Mouse (Mus musculus) forebrain, embryonic 15.5 days (tissue): ENCODE data around the gene Odf3b. TPM values are rescaled to one million over a fixed set of nuclear protein-coding genes. Genes with fewer than 3 reads are reported as not detected.

Experiments
- ATAC-seq: fragments of 200-750 bp; cut with Nextera tagmentation; replicated peaks from 2 replicates; pipeline ENCODE4 v1.8.0; 2017; ENCODE audit warnings: mild to moderate bottlenecking, moderate TSS enrichment, moderate library complexity
- H3K27ac ChIP-seq: fragments of 300-500 bp; sonication (generic); replicated peaks from 2 replicates; pipeline ENCODE4 v1.5.1; 2015; ENCODE audit warnings: mild to moderate bottlenecking, inconsistent platforms
- H3K27me3 ChIP-seq: fragments of 300-500 bp; sonication (generic); 2 replicates; pipeline ENCODE4 v1.6.1; 2015; ENCODE audit warnings: inconsistent platforms
- H3K36me3 ChIP-seq: fragments of 300-500 bp; sonication (generic); 2 replicates; pipeline ENCODE4 v1.6.1; 2015; ENCODE audit warnings: mild to moderate bottlenecking, inconsistent platforms
- H3K4me1 ChIP-seq: fragments of 300-500 bp; sonication (generic); 2 replicates; pipeline ENCODE4 v1.6.1; 2015; ENCODE audit warnings: inconsistent platforms
- H3K4me2 ChIP-seq: fragments of 300-500 bp; sonication (generic); replicated peaks from 2 replicates; pipeline ENCODE4 v1.6.1; 2015; ENCODE audit warnings: mild to moderate bottlenecking, inconsistent platforms
- H3K4me3 ChIP-seq: fragments of 300-500 bp; sonication (generic); 2 replicates; pipeline ENCODE4 v1.5.1; 2015; ENCODE audit warnings: mild to moderate bottlenecking, inconsistent platforms
- H3K9ac ChIP-seq: fragments of 300-500 bp; sonication (generic); replicated peaks from 2 replicates; pipeline ENCODE4 v1.6.1; 2015; ENCODE audit warnings: mild to moderate bottlenecking, inconsistent platforms
- H3K9me3 ChIP-seq: fragments of 300-500 bp; sonication (generic); 2 replicates; pipeline ENCODE4 v1.6.1; 2016; ENCODE audit warnings: inconsistent platforms
- WGBS: fragments of 180-500 bp; shearing (Covaris S2); methylation state at CpG from one replicate; pipeline ENCODE4 v1.1.7; 2015; ENCODE audit warnings: mixed read lengths; 5-methylcytosine and 5-hydroxymethylcytosine counted together
- polyA plus RNA-seq: library from polyadenylated mRNA; unstranded; fragments of >200 nt; fragmentation: Nextera tagmentation; extraction: Ambion mirVana; gene quantifications from 2 replicates; pipeline ENCODE4 v1.2.1, GENCODE M21; 2015

Gene Odf3b
- polyA plus RNA-seq, 1 experiment from 2014 or later: 4.0 TPM

DNA sequence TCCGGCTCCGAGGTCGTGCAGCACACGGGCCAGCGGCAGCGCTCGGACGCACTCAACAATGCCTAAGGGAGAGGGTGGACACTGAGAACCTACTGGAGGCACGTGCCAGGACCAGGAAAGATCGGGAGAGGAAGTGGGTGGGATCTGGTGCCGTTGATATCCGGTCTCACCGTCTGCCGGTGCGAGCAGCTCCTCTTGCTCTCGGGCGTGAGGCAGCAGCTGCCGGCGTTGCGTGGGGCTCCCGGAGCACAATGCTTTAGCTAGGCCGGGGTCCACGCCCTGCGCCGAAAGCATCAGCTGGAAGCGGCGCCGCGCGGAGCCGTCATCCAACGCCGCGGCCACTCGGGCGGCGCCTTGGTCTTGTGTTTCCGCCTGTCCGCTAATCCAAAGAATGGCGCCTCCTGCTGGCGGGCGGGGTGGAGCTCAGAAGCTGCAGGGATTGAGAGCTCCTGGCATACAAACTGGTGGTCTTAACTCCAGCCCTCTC is 5.3 kb downstream of the Odf3b start, which contains the start of gene Sco2:
Gene Sco2 (minus strand): TSS at position 85 of the 487 bp plus-strand sequence.
- under 1% methylated on average over 42 of the region's 42 CpGs for WGBS

DNA sequence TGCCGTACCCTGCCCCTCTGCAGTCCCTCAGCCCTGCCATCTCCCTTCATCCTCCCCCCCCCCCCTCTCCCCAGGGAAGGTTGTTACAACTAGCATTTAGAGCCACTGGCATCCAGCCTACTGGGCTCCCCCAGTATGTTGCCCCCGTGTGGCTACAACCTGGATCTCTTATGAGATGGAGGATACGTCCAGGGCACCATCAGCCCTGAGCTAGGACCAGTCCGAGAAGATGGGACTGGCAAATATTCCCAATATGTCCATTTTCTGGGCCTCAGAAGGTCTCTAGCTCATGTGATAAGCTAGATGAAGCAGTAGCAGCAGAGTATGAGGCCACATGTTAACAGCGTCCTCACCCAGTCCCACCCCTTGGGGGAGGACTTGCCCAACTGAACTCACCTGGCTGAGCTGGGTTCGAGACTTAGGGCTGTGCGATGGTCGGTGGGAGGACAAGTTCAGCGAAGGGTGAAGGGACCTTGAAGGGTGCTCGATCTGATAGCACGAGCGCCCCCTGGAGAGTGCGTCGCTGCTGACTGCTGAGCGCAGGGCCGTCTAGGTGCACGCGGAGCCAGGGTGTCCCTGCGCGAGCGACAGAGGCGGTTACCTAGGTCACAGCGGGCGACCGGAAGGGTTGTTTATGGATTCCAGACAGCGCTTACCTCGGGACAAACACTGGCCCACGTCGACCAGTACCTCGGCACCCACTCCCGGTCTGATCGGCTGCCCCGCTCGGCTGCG is 5.9 kb downstream of the Odf3b start:
- Histone ChIP-seq H3K27me3 (peaks cover 25% of the 10 kb centered on the region), H3K9ac (peak overlapping the region; percentile 76), H3K9me3 (no peaks in the 10 kb centered on the region), H3K4me1 (peaks cover 16% of the 10 kb centered on the region), H3K4me2 (peak overlapping the region; percentile 65), H3K36me3 (peaks cover 44% of the 10 kb centered on the region), H3K4me3 (peak overlapping the region; percentile 59), H3K27ac (peak overlapping the region; percentile 93)
- WGBS: 2% methylated on average over 35 of the region's 35 CpGs
- peak; percentile 88 for ATAC-seq

More for the DNA sequence above, 5.3 kb downstream of the Odf3b start, which contains the start of gene Sco2:
- Histone ChIP-seq H3K9ac (peak within 1 kb of the TSS; percentile 76), H3K4me2 (peak within 1 kb of the TSS; percentile 65), H3K4me3 (peak within 1 kb of the TSS; percentile 59), H3K27me3 (peaks cover 31% of the 10 kb centered on the region), H3K36me3 (peaks cover 38% of the 10 kb centered on the region), H3K27ac (peak within 1 kb of the TSS; percentile 93), H3K4me1 (peaks cover 22% of the 10 kb centered on the region), H3K9me3 (no peaks in the 10 kb centered on the region)
- ATAC-seq: peak; percentile 86

DNA sequence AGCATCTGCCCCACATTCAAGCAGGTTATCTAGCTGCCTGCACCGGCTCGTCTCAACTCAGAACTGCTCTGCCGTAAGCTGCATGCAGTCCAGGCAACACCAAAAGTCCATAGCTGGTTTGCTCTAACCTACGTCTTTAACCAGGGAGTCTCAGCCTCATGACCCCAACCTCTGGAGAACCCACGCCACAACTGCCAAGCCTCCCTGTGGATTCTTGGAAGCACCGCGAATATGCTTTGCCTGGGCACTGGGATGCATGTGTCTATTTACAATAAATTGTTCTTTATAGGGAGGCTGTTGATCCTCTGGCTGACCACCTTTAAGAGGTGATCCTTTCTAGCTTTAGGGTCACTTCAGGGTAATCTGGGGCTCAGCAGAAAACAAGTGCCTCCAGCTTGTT is 6.5 kb downstream of the Odf3b start:
- Histone ChIP-seq H3K36me3 (peaks cover 51% of the 10 kb centered on the region), H3K27ac (no peak overlapping the region; the same call in 1 of the 2 replicates), H3K4me3 (peak overlapping the region; percentile 59), H3K27me3 (peaks cover 18% of the 10 kb centered on the region), H3K9me3 (no peaks in the 10 kb centered on the region), H3K4me1 (peaks cover 14% of the 10 kb centered on the region), H3K4me2 (peak overlapping the region; percentile 65), H3K9ac (no peak overlapping the region)
- no peak for ATAC-seq
- WGBS: 89% methylated on average over 7 of the region's 7 CpGs

DNA sequence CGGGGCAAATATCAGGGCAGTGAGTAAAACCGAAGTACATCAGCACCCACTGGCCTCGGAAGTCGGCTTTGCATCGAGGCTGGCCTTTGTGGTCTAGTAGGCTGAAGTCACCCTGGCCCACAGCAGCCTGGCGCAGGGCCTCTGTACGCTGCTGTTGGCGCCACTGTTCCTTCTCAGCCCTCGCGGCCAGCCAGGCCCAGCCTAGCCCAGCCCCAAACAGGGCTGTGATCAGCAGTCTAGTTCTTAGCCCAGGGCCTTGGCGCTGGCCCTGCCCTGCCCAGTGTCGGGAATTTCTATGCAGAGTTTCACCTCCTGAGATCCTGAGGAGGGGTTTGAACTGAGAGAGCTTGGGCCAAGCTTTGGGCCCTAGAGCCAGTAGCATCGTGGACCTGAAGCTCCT is 7.0 kb downstream of the Odf3b start:
- H3K4me2 ChIP-seq: no peak overlapping the region
- no peak overlapping the region for H3K27ac ChIP-seq
- peaks cover 14% of the 10 kb centered on the region for H3K4me1 ChIP-seq
- H3K9me3 ChIP-seq: no peaks in the 10 kb centered on the region
- H3K36me3 ChIP-seq: peaks cover 55% of the 10 kb centered on the region
- ATAC-seq: no peak
- peaks cover 14% of the 10 kb centered on the region for H3K27me3 ChIP-seq
- WGBS: 92% methylated on average over 13 of the region's 13 CpGs
- no peak overlapping the region for H3K4me3 ChIP-seq
- no peak overlapping the region for H3K9ac ChIP-seq

DNA sequence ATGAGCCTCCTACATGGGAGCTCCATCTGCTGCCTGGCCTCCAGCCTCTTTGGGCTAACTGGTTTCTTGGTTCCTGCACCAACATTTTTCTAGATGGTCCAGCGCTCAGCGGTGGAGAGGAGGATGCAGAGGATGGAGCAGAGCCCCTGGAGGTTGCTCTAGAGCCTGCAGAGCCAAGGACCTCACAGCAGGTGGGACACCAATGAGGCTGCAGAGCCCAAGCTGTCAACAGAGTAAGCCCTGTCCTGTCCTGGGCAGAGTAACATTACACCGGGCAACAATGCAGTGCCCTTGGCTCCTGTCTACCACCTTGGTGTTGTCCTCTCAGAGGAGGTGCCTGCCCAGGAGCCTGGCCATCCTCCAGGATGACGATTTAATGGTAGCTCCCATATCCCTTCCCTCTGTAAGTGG is 13.9 kb downstream of the Odf3b start:
- Histone ChIP-seq H3K27ac (no peak overlapping the region), H3K36me3 (peaks cover 95% of the 10 kb centered on the region)
- 97% methylated on average over 4 of the region's 4 CpGs for WGBS

DNA sequence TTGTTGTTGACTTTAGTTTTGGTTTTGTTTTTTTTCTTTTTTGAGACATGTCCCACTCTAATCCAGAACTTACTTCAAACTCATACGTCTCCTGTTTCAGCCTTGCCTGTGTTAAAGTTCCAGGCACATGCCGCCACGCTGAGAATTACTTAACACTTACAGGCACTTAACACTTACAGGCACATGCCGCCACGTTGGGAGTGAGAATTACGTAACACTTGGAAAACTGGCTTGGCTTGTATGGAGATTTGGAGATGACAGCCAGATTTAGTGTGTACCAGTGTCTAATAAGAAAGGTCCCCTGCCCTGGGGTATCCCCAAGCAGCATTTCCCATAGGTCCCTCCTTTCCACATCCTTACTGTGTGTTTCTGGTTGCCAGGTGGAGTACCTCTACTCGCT is 16.0 kb downstream of the Odf3b start:
- Histone ChIP-seq H3K4me2 (no peak overlapping the region), H3K27me3 (no peaks in the 10 kb centered on the region), H3K4me3 (no peak overlapping the region), H3K27ac (no peak overlapping the region), H3K9me3 (no peaks in the 10 kb centered on the region), H3K36me3 (peaks cover 74% of the 10 kb centered on the region), H3K9ac (no peak overlapping the region), H3K4me1 (0 out of 2 replicates have a peak, but pooled peaks cover 4% of the 10 kb centered on the region)
- ATAC-seq: no peak
- WGBS: 90% methylated on average over 7 of the region's 7 CpGs

More for the DNA sequence above, 13.9 kb downstream of the Odf3b start:
- no peak overlapping the region for H3K4me3 ChIP-seq
- H3K9me3 ChIP-seq: no peaks in the 10 kb centered on the region
- no peak overlapping the region for H3K4me2 ChIP-seq
- no peak for ATAC-seq
- H3K27me3 ChIP-seq: no peaks in the 10 kb centered on the region
- H3K4me1 ChIP-seq: no peaks in the 10 kb centered on the region
- H3K9ac ChIP-seq: no peak overlapping the region

DNA sequence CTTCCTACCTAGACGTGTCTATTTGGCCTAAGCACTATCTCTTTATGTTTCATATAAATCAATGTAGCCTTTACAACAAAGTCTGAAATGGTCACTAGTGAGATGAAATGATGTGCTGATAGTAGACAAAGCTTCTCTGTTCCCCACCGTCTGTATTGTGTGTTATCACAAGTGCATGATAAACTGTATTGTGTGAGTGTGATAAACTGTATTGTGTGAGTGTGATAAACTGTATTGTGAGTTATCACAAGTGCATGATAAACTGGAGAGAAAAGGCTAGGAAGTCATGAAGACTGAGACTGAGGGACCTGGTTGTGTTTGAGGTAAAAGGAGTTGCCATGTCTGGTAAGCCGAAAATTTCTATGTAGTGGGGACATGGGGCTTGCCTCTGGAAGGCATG is 20.3 kb downstream of the Odf3b start:
- peaks cover 35% of the 10 kb centered on the region for H3K4me1 ChIP-seq
- 89% methylated on average over 3 of the region's 3 CpGs for WGBS
- no peak overlapping the region for H3K9ac ChIP-seq
- H3K4me3 ChIP-seq: no peak overlapping the region
- peaks cover 32% of the 10 kb centered on the region for H3K36me3 ChIP-seq
- H3K4me2 ChIP-seq: no peak overlapping the region
- no peaks in the 10 kb centered on the region for H3K27me3 ChIP-seq
- no peak for ATAC-seq
- no peak overlapping the region for H3K27ac ChIP-seq
- no peaks in the 10 kb centered on the region for H3K9me3 ChIP-seq

DNA sequence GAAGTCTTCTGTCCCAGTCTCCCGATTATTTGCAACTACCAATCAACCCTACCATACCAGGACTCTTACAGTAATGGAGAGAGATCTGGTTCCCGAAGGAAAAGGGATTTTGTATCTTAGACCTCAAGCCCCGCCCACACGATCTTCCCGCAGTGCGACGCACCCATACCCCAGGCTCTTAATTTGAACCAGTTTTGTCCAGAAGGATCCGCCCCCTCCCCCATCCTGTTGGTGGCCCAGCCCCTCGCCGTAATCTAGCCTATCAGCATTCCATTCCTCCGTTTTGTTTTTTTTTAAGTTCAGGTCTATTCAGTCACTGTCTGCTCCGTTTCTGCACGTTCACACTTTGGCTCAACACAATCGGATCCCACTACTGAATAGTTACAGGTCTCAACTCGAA is 22.7 kb downstream of the Odf3b start:
- no peaks in the 10 kb centered on the region for H3K9me3 ChIP-seq
- H3K4me1 ChIP-seq: peaks cover 37% of the 10 kb centered on the region
- peak overlapping the region; percentile 73 for H3K9ac ChIP-seq
- H3K4me3 ChIP-seq: peak overlapping the region; percentile 62
- no peaks in the 10 kb centered on the region for H3K27me3 ChIP-seq
- H3K27ac ChIP-seq: peak overlapping the region; percentile 84
- H3K36me3 ChIP-seq: peaks cover 30% of the 10 kb centered on the region
- peak overlapping the region; percentile 84 for H3K4me2 ChIP-seq
- under 1% methylated on average over 15 of the region's 15 CpGs for WGBS
- peak; percentile 66 for ATAC-seq

DNA sequence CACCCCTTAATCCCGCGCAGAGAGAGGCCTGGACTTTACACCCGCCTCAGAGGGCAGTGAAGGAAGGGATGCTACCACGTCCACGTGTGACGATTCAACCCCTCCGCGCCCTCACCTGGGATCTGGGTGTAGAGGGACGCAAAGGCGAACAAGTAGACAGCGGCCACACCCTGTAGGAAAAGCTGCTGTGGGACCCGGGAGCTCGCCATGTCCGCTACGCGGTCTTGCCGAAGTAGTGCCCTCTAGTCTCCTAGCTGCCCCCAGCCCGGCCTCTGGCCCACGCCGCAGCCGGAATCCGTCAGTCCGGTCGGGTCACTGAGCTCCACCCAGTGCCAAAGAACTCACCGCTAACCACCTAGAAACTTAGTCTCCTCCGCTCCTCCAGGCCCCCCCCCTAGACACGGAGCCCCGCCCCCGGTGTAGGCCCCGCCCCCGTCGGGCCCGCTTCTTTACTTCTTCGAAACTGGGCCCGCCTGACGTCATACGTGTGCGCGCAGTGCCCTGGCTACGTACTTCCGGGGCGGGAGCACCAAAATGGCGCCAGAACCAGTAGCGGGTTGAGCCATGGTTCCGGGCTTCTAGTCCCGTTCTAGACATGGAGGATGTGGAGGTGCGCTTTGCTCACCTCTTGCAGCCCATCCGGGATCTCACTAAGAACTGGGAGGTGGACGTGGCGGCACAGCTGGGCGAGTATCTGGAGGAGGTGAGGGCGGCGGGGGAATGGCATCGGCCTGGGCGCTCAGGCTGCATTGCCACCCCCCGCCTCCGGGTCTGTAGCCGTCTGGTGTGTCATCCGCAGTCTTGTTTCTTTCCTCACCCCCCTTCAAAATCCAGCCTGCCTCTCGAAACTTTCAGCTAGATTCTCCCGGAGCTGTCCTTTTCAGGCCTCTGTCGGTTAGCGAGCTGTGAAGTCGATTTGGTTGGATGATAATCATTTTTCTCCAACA is 23.6 kb downstream of the Odf3b start, which contains the start of the genes Lmf2 and Ncaph2:
Gene Lmf2 (minus strand): TSS at position 419 of the 947 bp plus-strand sequence.
Gene Ncaph2 (plus strand): TSS at position 479 of the 947 bp plus-strand sequence.
- peaks cover 30% of the 10 kb centered on the region for H3K36me3 ChIP-seq
- H3K9me3 ChIP-seq: no peaks in the 10 kb centered on the region
- ATAC-seq: peak; percentile 92
- H3K4me3 ChIP-seq: peak within 1 kb of the TSS; percentile 62
- no peaks in the 10 kb centered on the region for H3K27me3 ChIP-seq
- H3K4me1 ChIP-seq: peaks cover 37% of the 10 kb centered on the region
- H3K4me2 ChIP-seq: peak within 1 kb of the TSS; percentile 84
- peak within 1 kb of the TSS; percentile 84 for H3K27ac ChIP-seq
- WGBS: under 1% methylated on average over 64 of the region's 64 CpGs
- peak within 1 kb of the TSS; percentile 73 for H3K9ac ChIP-seq

DNA sequence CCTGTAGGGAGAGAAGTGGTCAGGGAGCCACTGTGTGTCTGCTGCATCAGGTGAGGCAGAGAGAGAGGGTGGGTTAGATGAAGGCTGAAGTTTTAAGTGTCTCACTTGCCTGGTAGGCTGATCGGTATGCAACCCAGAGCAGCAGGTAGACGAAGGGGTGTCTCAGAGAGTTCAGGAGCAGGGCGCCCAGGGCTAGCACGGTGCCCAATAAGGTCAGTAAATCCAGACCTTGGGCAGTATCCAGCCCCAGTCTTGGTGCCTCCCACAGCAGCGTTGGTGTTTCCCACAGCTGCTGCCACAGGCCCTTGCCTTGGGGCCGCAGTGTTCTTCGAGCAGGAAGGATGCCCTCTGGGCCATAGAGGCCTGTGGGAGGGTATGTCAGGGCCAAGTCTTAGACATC is 24.6 kb downstream of the Odf3b start:
- H3K27me3 ChIP-seq: no peaks in the 10 kb centered on the region
- no peak overlapping the region for H3K27ac ChIP-seq
- 83% methylated on average over 7 of the region's 7 CpGs for WGBS
- peak overlapping the region; percentile 73 for H3K9ac ChIP-seq
- ATAC-seq: no peak
- peak overlapping the region; percentile 84 for H3K4me2 ChIP-seq
- H3K4me1 ChIP-seq: peaks cover 37% of the 10 kb centered on the region
- peak overlapping the region; percentile 62 for H3K4me3 ChIP-seq
- H3K9me3 ChIP-seq: no peaks in the 10 kb centered on the region
- peaks cover 28% of the 10 kb centered on the region for H3K36me3 ChIP-seq

DNA sequence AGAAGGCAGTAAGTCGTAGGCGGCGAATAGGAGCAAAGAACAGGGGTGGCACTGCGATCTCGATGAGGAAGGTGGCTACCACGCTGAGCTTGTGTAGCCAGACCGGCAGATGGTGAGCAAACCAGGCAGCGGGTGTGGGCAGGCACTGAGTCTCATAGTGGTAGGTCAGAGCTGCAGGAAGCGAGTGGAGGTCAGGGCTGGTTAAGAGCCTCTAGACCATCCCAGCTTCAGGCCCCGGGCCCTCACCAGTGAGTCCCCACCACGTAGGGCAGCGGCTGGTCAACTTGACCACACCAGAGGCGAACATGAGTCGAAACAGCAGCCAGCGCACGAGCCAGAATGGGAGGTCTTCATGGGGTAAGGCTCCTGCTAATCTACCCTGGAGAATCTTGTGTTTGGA is 25.2 kb downstream of the Odf3b start:
- H3K4me1 ChIP-seq: peaks cover 37% of the 10 kb centered on the region
- H3K27ac ChIP-seq: no peak overlapping the region
- no peaks in the 10 kb centered on the region for H3K27me3 ChIP-seq
- peaks cover 28% of the 10 kb centered on the region for H3K36me3 ChIP-seq
- 95% methylated on average over 16 of the region's 16 CpGs for WGBS
- peak overlapping the region; percentile 84; the same call in 1 of the 2 replicates for H3K4me2 ChIP-seq
- H3K9me3 ChIP-seq: no peaks in the 10 kb centered on the region
- H3K9ac ChIP-seq: no peak overlapping the region
- H3K4me3 ChIP-seq: no peak overlapping the region
- ATAC-seq: no peak
